ENCODE assay signal across 9 mouse cellular contexts in genomic region chr12:52835291-52835742, GRCm38 (mm10).
DNase-seq lines count a peak whose midpoint lies in the region; ATAC-seq and TF ChIP-seq lines count a peak whose summit lies in the region.
"Had no signal": no experiment of that assay in that cellular context is flagged by ENCODE, and none has a peak within 500 bp of the region (broad histone marks: within the 10 kb centered on the region; RNA-seq: fewer than 3 reads in every experiment).

No protein-coding gene starts in this region.

- H3K36me3 ChIP-seq in heart, adult 2 months (ENCODE audit: control insufficient read depth, insufficient read depth, low read length) = no peaks in the 10 kb centered on the region; the same call in 1 of the 2 replicates
- H3K36me3 ChIP-seq in heart, embryonic 15.5 days = no peaks in the 10 kb centered on the region
- H3K36me3 ChIP-seq in midbrain, embryonic 13.5 days = peaks cover 2% of the 10 kb centered on the region; the same call in 1 of the 2 replicates

- no peak overlapping the region for H3K4me3 ChIP-seq in heart, adult 2 months
- H3K4me3 ChIP-seq in brown adipose tissue, adult 24 weeks (ENCODE audit: insufficient read depth, low read depth, low read length) = no peak overlapping the region
- H3K4me3 ChIP-seq in heart, embryonic 15.5 days = no peak overlapping the region
- no peak overlapping the region for H3K4me3 ChIP-seq in midbrain, embryonic 13.5 days (replicated peaks)

- H3K27me3 ChIP-seq in heart, adult 2 months (ENCODE audit: control insufficient read depth, insufficient read depth, low read length) = no peaks in the 10 kb centered on the region
- H3K27me3 ChIP-seq in heart, embryonic 15.5 days = no peaks in the 10 kb centered on the region
- no peaks in the 10 kb centered on the region for H3K27me3 ChIP-seq in midbrain, embryonic 13.5 days

- no peak for TF ChIP-seq POLR2A in heart, adult 2 months (IDR thresholded peaks at IDR 0.05; ENCODE audit: insufficient read depth, low read depth, low read length)

- H3K4me1 ChIP-seq in heart, adult 2 months (ENCODE audit: control insufficient read depth, insufficient read depth, low read length) = peaks cover 13% of the 10 kb centered on the region
- H3K4me1 ChIP-seq in brown adipose tissue, adult 24 weeks (ENCODE audit: control insufficient read depth, insufficient read depth, insufficient read length, low read length) = peaks cover 12% of the 10 kb centered on the region
- H3K4me1 ChIP-seq in heart, embryonic 15.5 days (replicated peaks) = peaks cover 27% of the 10 kb centered on the region
- H3K4me1 ChIP-seq in midbrain, embryonic 13.5 days (replicated peaks) = peaks cover 56% of the 10 kb centered on the region

- TF ChIP-seq EP300 in heart, adult 2 months (IDR thresholded peaks at IDR 0.05; ENCODE audit: insufficient read depth, low read depth, low read length) = no peak

- WGBS in heart, adult 2 months = 29% methylated on average over 6 of the region's 6 CpGs
- WGBS in heart, embryonic 15.5 days = 39% methylated on average over 6 of the region's 6 CpGs
- 8% methylated on average over 6 of the region's 6 CpGs for WGBS in midbrain, embryonic 13.5 days

- H3K9ac ChIP-seq in heart, adult 2 months (ENCODE audit: low read depth, low read length) = no peak overlapping the region
- H3K9ac ChIP-seq in heart, embryonic 15.5 days = no peak overlapping the region
- no peak overlapping the region for H3K9ac ChIP-seq in midbrain, embryonic 13.5 days (replicated peaks)
- H3K9ac ChIP-seq: liver, embryonic 14.5 days had no signal

- no peak overlapping the region; the same call in 1 of the 2 replicates for H3K4me2 ChIP-seq in heart, embryonic 15.5 days
- peak overlapping the region; percentile 4; the same call in 1 of the 2 replicates for H3K4me2 ChIP-seq in midbrain, embryonic 13.5 days (replicated peaks)

- intact Hi-C loops in heart, adult 2 months (cut with DNase I) = loop anchor here (2.0 to 10.0 kb wide), 5 partner anchors 15 to 441 kb away; no protein-coding TSS in a partner anchor
- intact Hi-C loops in heart, postnatal 14 days (cut with DNase I) = loop anchor here (2.0 to 10.0 kb wide), 3 partner anchors 42 to 551 kb away; no protein-coding TSS in a partner anchor
- intact Hi-C loops in gastrocnemius, postnatal 14 days (cut with DNase I; ENCODE audit: low total_unique reads) = loop anchor here (10.0 kb wide), 1 partner anchor 59 kb away; no protein-coding TSS in a partner anchor

- peak overlapping the region; percentile 72 for H3K27ac ChIP-seq in heart, adult 2 months
- peak overlapping the region; percentile 7; the same call in 1 of the 2 replicates for H3K27ac ChIP-seq in brown adipose tissue, adult 24 weeks (replicated peaks; ENCODE audit: low read depth, low read length)
- H3K27ac ChIP-seq in heart, embryonic 15.5 days = peak overlapping the region; percentile 65
- peak overlapping the region; percentile 78 for H3K27ac ChIP-seq in midbrain, embryonic 13.5 days
- H3K27ac ChIP-seq: liver, embryonic 14.5 days had no signal

- peak in 1 of 2 experiments; percentile 37 for DNase-seq in heart, adult 2 months
- DNase-seq in heart, postnatal 14 days = no peak
- DNase-seq in gastrocnemius, postnatal 14 days = no peak
- DNase-seq in frontal cortex, postnatal 10 days (ENCODE audit: low spot score in 2 of 2) = no peak
- no peak for DNase-seq in B cell, adult 2 months

- H3K9me3 ChIP-seq in heart, embryonic 15.5 days (replicated peaks) = no peaks in the 10 kb centered on the region
- H3K9me3 ChIP-seq in midbrain, embryonic 13.5 days = no peaks in the 10 kb centered on the region

- no peak for TF ChIP-seq CTCF in heart, adult 2 months (IDR thresholded peaks at IDR 0.05)

- H3K79me2 ChIP-seq in heart, adult 2 months (replicated peaks; ENCODE audit: control insufficient read depth, insufficient read depth, low read length) = no peaks in the 10 kb centered on the region

- ATAC-seq in heart, embryonic 15.5 days (replicated peaks; ENCODE audit: insufficient number of reproducible peaks, insufficient read depth, low FRiP score, low read depth) = 0 out of 2 replicates have a peak, but pooled peaks have one; percentile 44
- peak; percentile 71 for ATAC-seq in midbrain, embryonic 13.5 days

Comparison
In these comparisons a context has a peak if more than half of its experiments do, and no peak if none do; other contexts are left out.
1. H3K27ac ChIP-seq: peak in every context shown above with its lines; median percentile 78 in midbrain, embryonic 13.5 days; 72 in heart, adult 2 months; 65 in heart, embryonic 15.5 days; 7 in brown adipose tissue, adult 24 weeks.